Mouse (Mus musculus): ENCODE measurements around the gene Pank2. TPM values are rescaled to one million over a fixed set of nuclear protein-coding genes. Genes with fewer than 3 reads are reported as not detected.
A peak's percentile ranks its signal among the peaks of the same experiment; 100 is the strongest.
"Not testable (repeated sequence)": the region's sequence is repeated elsewhere in the genome, so short reads cannot be mapped to it uniquely, and the experiment has no call there.

Gene Pank2
- total and polyA plus RNA-seq, 3 experiments = 34.9 to 275 (median 71.8) TPM

GRCm38 (mm10) chr2:131226669-131227068 lies 35.6 kb upstream of the Pank2 start:
- not testable (repeated sequence) for H3K27ac ChIP-seq (ENCODE audit: control insufficient read depth, low read depth, low read length); H3K27me3 ChIP-seq (ENCODE audit: control insufficient read depth in 1 of 2, insufficient read depth in 2 of 2, low read length in 2 of 2); H3K4me3 ChIP-seq (ENCODE audit: control insufficient read depth in 1 of 2, insufficient read depth in 1 of 2, low read depth in 2 of 2, low read length in 2 of 2); H3K9me3 ChIP-seq (replicated peaks; ENCODE audit: insufficient read depth, low read length); H3K9ac ChIP-seq (ENCODE audit: control insufficient read depth, low read depth, low read length, poor library complexity, severe bottlenecking); H3K79me2 ChIP-seq (ENCODE audit: control insufficient read depth, insufficient read depth, low read length, poor library complexity)
- 0 out of 2 replicates have a peak, but pooled peaks have one; percentile 13 for TF ChIP-seq ETS1 (IDR thresholded peaks at IDR 0.05; ENCODE audit: low read depth, low read length)
- Histone ChIP-seq H3K36me3 (ENCODE audit: control insufficient read depth in 1 of 2, insufficient read depth in 2 of 2, low read length in 2 of 2) (peaks cover 0 to 24% of the 10 kb centered on the region in 2 experiments; a peak in 2 of 4 replicates), H3K4me1 (ENCODE audit: control insufficient read depth in 1 of 2, insufficient read depth in 2 of 2, low read length in 2 of 2) (peaks cover 15 to 35% of the 10 kb centered on the region in 2 experiments)
- peak; percentile 40 for DNase-seq (ENCODE audit: low read depth, low spot score)

GRCm38 (mm10) chr2:131227243-131227642 lies 35.1 kb upstream of the Pank2 start:
- H3K9me3 ChIP-seq (replicated peaks; ENCODE audit: insufficient read depth, low read length) = no peaks in the 10 kb centered on the region
- H3K4me3 ChIP-seq (ENCODE audit: control insufficient read depth in 1 of 2, insufficient read depth in 1 of 2, low read depth in 2 of 2, low read length in 2 of 2) = no peak overlapping the region
- H3K27me3 ChIP-seq (ENCODE audit: control insufficient read depth in 1 of 2, insufficient read depth in 2 of 2, low read length in 2 of 2) = no peaks in the 10 kb centered on the region
- H3K79me2 ChIP-seq (ENCODE audit: control insufficient read depth, insufficient read depth, low read length, poor library complexity) = no peaks in the 10 kb centered on the region
- H3K36me3 ChIP-seq (ENCODE audit: control insufficient read depth in 1 of 2, insufficient read depth in 2 of 2, low read length in 2 of 2) = peaks cover 0 to 23% of the 10 kb centered on the region in 2 experiments; a peak in 2 of 4 replicates
- DNase-seq (ENCODE audit: low read depth, low spot score) = peak; percentile 28
- H3K4me1 ChIP-seq (ENCODE audit: control insufficient read depth in 1 of 2, insufficient read depth in 2 of 2, low read length in 2 of 2) = peaks cover 17 to 29% of the 10 kb centered on the region in 2 experiments
- H3K9ac ChIP-seq (ENCODE audit: control insufficient read depth, low read depth, low read length, poor library complexity, severe bottlenecking) = no peak overlapping the region
- peak overlapping the region; percentile 29; the same call in 1 of the 2 replicates for H3K27ac ChIP-seq (ENCODE audit: control insufficient read depth, low read depth, low read length)
- TF ChIP-seq POLR2AphosphoS5 (IDR thresholded peaks at IDR 0.05; ENCODE audit: borderline replicate concordance, low read depth, low read length) (no peak), ZC3H11A (IDR thresholded peaks at IDR 0.05; ENCODE audit: low read depth, low read length) (no peak), ELF1 (IDR thresholded peaks at IDR 0.05; ENCODE audit: low read depth, low read length) (no peak), E2F4 (IDR thresholded peaks at IDR 0.05; ENCODE audit: borderline replicate concordance, low read depth, low read length) (no peak), ETS1 (IDR thresholded peaks at IDR 0.05; ENCODE audit: low read depth, low read length) (no peak), MYC (IDR thresholded peaks at IDR 0.05; ENCODE audit: low read depth, low read length) (no peak), POLR2A (IDR thresholded peaks at IDR 0.05; ENCODE audit: control insufficient read depth in 1 of 2, insufficient read depth in 1 of 2, low read depth in 1 of 2, low read length in 2 of 2, poor library complexity in 1 of 2) (no peak), SIN3A (IDR thresholded peaks at IDR 0.05; ENCODE audit: low read length) (peak; percentile 44; the same call in 1 of the 2 replicates), MYB (IDR thresholded peaks at IDR 0.05; ENCODE audit: low read depth, low read length) (no peak), NELFE (IDR thresholded peaks at IDR 0.05; ENCODE audit: low read depth, low read length) (no peak), MAFK (IDR thresholded peaks at IDR 0.05; ENCODE audit: borderline replicate concordance, low read depth, low read length) (no peak), TCF12 (IDR thresholded peaks at IDR 0.05; ENCODE audit: low read depth, low read length) (peak; percentile 30; the same call in 1 of the 2 replicates), MEF2A (IDR thresholded peaks at IDR 0.05; ENCODE audit: extremely low read depth, insufficient replicate concordance, low read depth, low read length, poor library complexity, severe bottlenecking) (no peak), RCOR1 (IDR thresholded peaks at IDR 0.05; ENCODE audit: low read depth, low read length) (peak; percentile 60; the same call in 1 of the 2 replicates), USF2 (IDR thresholded peaks at IDR 0.05; ENCODE audit: borderline replicate concordance in 1 of 2, insufficient read depth in 1 of 2, low read depth in 1 of 2, low read length in 2 of 2) (no peak), GABPA (IDR thresholded peaks at IDR 0.05; ENCODE audit: low read depth, low read length) (no peak), CTCF (IDR thresholded peaks at IDR 0.05 in 2 of 3, conservative IDR thresholded peaks at IDR 0.05 in 1 of 3; ENCODE audit: control insufficient read depth in 1 of 3, insufficient read depth in 1 of 3, low read depth in 2 of 3, low read length in 3 of 3, poor library complexity in 1 of 3, severe bottlenecking in 1 of 3) (no peak), EP300 (IDR thresholded peaks at IDR 0.05; ENCODE audit: low read depth in 1 of 2, low read length in 2 of 2) (peak; percentile 64 to 68), UBTF (IDR thresholded peaks at IDR 0.05; ENCODE audit: borderline replicate concordance, insufficient read depth, low read depth, low read length) (no peak), CHD2 (IDR thresholded peaks at IDR 0.05; ENCODE audit: low read length) (no peak), KAT2A (conservative IDR thresholded peaks at IDR 0.05; ENCODE audit: low read depth, low read length) (no peak), BHLHE40 (IDR thresholded peaks at IDR 0.05; ENCODE audit: borderline replicate concordance, low read depth, low read length) (no peak), TAL1 (IDR thresholded peaks at IDR 0.05; ENCODE audit: low read length) (no peak), ZKSCAN1 (IDR thresholded peaks at IDR 0.05; ENCODE audit: low read depth, low read length) (no peak), POLR2AphosphoS2 (IDR thresholded peaks at IDR 0.05; ENCODE audit: low read length) (no peak), USF1 (IDR thresholded peaks at IDR 0.05; ENCODE audit: low read depth, low read length) (no peak), JUND (IDR thresholded peaks at IDR 0.05; ENCODE audit: low read depth, low read length) (no peak), TBP (IDR thresholded peaks at IDR 0.05; ENCODE audit: low read depth, low read length) (no peak), RAD21 (IDR thresholded peaks at IDR 0.05; ENCODE audit: low read depth, low read length) (no peak), HCFC1 (IDR thresholded peaks at IDR 0.05; ENCODE audit: low read depth, low read length) (no peak), SMC3 (IDR thresholded peaks at IDR 0.05; ENCODE audit: low read depth, low read length) (no peak), GATA1 (IDR thresholded peaks at IDR 0.05; ENCODE audit: low read depth, low read length) (peak; percentile 78)
